Mouse (Mus musculus): ENCODE measurements around the gene Olfr1458.

Olfr1458 gene

DNA sequence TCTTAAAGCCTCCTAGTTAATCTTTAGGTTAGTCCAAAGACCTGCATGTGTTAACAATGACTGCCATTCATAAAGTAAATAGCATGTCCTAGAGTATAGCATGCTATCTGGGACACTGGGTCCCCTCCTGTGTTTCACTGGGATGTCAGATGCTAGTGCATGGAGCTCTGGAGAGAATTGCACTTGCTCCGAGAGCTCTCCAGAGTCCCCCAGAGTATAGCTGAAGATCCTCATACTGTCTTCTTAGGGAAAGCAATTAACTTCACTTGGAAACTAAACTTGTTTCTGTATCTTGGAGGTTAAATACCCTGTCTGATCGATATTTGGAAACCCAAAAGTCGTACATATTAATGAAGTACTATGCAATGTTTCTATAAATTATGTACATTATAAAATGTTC lies at the start of gene Olfr1458:
TSS of gene Olfr1458 (minus strand) at position 101 of the 400 bp plus-strand sequence.
- no peak for DNase-seq

DNA sequence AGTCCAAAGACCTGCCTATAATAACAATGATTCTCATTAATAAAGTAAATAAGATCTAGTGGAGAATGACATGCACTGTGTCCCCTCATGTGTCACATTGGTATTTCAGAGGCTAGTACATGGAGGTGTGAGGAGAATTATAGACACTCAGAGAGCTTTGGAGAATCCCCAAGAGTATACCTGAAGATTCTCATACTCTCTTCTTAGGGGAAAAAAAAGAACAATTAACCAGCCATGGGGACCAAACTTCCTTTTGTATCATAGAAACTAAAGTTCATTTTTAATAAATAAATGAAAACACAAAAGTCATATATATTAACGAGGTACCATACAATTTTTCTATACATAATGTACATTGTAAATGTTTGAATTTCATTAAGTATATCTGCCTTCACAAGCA lies 42.9 kb upstream of the Olfr1458 start, which contains the start of gene Olfr1459:
TSS of gene Olfr1459 (minus strand) at position 101 of the 400 bp plus-strand sequence.
- DNase-seq = no peak

DNA sequence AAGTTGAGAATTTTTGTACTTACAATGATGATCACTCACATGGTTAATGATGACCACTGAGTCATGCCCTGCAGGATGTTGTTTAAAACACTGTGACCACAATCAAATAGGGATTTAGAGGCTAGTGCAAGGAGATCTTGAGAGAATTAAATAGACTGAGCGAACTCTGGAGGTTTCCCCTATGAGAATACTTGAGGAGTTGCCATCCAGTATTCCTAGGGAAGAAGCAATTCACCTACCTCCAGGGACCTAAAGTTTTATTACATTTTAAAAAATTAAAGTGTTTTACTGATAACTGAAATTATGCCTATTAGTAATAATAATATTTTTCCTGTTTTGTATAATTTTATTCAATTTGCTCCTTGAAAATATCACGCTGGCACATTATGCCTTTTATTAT lies 8.8 kb downstream of the Olfr1458 start, which contains the start of gene Olfr1457:
TSS of gene Olfr1457 (minus strand) at position 101 of the 400 bp plus-strand sequence.
- no peak for DNase-seq

DNA sequence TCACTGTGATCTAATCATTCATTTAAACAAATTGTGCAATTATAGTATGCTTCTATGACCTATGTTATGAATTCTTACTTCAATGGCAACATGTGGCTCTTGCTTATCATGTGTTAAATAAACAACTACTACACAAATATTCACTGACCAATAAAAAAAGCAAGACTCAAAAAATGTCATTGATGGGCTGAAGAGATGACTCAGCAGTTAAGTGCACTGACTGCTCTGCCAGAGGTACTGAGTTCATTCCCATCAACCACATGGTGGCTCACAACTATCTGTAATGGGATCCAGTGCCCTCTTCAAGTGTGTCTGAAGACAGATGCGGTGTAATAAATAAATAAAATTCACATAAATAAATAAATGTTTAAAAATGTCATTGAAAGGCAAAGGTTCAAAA lies 12.7 kb downstream of the Olfr1458 start:
- no peak for DNase-seq

DNA sequence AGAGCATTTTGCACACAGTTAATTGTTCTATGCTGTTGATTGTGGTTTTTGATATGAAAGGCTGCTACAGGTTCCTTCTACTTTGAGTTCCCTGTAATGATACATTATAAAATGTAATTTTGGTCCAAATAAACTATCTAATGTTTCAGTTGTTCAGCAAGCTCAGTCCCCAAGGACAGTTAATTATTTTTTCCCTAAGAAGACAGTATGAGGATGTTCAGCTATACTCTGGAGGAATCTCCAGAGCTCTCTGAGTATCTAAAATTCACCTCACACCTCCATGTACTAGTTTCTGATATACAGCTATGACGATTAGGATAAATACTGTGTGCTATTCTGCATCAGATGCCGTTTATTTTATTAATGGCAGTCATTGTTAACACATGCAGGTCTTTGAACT lies 46.3 kb downstream of the Olfr1458 start, which contains the start of gene Olfr1454:
TSS of gene Olfr1454 (plus strand) at position 301 of the 400 bp plus-strand sequence.
- DNase-seq = no peak
